Mouse (Mus musculus) bone marrow macrophage, adult 2 months (primary cell): ENCODE data around the gene Rimbp2.

Experiments used
- CTCF ChIP-seq: IDR thresholded peaks from 2 replicates; pipeline ENCODE4 v1.5.1; 2012; ENCODE audit warnings: low read depth, mild to moderate bottlenecking, low read length, moderate library complexity
- POLR2A ChIP-seq: IDR thresholded peaks from 2 replicates; pipeline ENCODE4 v1.6.1; 2012; ENCODE audit warnings: mild to moderate bottlenecking, low read depth, low read length, borderline replicate concordance

DNA sequence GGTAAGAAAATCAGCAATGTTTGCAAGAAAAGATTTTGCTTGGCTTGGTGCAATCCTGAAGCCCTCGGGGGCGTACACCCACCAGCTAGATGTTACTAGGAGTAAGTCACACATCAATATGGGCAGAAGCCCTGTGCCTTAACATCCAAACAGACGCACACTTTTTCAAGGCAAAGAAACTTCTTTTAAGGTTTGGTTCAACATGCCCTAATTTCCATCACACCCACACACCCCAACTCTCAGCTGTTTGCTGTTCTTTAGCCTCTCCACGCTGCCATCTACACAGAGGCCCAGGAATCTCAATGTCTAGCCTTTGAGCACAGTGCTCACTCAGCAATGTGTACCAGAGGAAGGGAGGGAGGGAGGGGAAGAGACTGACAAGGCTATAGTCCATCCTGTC is 28.2 kb downstream of the Rimbp2 start:
- TF ChIP-seq POLR2A: no peak
- TF ChIP-seq CTCF: no peak
